Mouse (Mus musculus) embryo, embryonic 10 days (tissue): Measurements from ENCODE around the gene Sorbs1.
"Not testable (repeated sequence)": the region's sequence is repeated elsewhere in the genome, so short reads cannot be mapped to it uniquely, and the experiment has no call there.

Experiments
- DNase-seq: peaks from one replicate; pipeline ENCODE4 v3.0.0-alpha.2; 2015; ENCODE audit warnings: low spot score

Sorbs1 gene

DNA sequence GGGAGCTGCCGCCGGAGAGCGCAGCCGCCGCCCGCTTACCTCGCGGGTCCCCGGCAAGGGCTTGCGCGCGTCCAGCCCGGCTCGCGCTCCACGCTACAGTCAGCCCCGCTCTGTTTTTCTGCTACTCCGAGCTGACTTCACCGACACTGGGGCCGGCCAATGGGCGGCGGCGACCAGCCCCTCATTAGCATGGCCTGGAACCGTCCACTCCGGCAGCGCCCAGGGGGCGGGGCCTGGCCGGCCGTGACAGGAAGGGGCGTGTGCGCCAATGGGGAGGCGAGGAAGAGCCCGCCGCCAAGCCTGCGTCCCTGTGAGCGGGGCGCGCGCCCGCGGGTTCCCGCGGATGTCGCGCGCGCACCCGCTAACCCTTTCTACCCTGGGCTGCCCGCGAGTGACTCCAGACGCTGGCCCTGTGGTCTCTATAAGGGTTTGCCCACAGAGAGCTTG is at the start of gene Sorbs1:
TSS of gene Sorbs1 (minus strand) at position 148 of the 447 bp plus-strand sequence.
- DNase-seq, result peak; percentile 96

DNA sequence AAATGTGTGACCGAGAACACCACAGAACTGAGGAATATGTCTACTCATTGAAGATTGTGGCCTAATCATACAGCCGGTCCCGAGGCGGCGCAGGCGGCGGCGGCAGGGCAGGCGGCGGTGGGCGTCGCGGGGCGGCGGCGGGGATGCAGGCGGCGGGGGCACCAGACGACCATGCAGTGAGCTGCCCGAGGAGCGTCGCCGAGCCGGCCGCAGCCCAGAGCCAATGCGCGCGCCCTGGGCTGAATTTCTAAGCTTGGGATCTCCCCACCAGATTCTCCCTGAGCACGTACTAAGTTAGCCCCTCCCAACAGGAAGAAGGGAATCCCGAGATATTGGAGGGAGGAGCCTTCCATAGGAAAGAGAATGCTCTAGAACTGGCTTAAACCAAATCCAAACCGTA is 47.9 kb upstream of the Sorbs1 start:
- not testable (repeated sequence) for DNase-seq

DNA sequence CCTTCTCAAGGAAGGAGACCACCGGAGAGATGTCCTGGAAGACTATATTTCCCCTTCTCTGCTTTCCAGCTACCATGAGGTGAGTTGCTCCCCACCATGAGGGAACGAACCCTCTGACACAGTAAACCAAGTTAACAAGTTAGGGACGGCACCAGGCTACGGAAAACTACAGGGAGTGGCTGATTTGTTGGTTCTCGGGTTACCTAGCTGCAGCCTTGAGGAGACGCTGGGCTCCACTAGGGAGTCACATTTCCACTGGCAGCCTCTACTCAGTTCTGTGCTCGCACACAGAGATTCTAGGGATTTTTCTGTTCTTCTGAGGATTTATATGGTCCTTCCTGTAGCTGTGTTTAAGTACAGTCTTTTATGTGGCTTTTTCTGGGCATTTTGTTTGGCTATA is 42.5 kb upstream of the Sorbs1 start:
- DNase-seq, result no peak

DNA sequence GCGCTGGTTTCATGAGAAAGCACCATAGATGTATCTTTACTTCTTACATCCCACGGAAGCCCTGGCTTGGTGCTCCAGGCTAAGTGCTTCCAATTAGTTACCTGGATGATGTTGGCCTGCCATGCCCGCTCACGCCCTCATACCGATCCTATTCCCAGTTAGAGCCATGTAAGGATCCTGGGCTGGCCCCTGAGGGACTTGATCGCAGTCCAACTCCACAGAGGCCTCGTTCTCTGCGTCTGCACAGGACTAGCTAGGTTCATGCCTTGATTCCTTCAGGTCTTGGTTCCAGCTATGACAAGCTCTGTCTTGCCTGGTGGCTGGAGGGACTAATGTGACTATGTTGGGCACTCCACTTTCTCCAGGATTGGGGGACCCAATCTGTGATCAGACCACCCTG is 41.6 kb upstream of the Sorbs1 start:
- no peak for DNase-seq

DNA sequence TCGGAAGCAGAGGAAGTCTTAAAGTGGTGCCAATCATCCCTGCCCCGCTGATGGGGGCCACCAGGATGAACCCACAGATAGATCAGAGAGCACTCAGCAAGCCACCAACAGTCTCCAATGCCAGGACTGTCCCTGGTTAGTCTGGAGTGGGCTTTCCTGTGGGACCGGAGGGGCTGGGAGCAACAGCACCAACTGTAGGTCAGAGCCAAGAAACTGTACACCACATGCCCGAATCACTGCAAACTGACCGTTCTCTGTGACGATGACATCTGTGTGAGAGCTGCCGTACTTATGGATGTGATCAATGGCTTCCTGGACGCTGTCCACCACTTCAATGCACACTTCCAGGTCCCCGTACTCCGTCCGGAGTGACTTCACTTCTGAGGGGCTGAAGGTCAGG is 40.8 kb upstream of the Sorbs1 start:
- DNase-seq, result no peak

DNA sequence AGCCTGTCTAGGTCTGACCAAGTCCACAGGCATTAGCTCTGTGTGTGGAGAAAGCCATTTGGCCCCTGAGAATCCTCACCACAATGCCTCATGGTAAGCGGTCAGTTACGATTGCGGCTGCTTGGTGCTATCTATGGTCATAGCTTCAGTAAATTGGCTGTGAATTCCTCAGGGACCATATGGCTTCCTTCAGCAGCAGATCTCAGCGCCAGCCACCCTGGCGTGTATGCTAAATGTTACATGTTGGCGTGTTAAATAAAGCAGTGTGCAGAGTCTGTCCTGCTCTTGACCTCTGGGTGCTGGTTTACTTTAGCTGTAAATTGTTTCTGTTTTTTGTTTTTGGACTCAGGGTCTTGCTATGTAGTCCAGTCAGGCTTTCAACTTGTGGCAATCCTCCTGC is 40.3 kb upstream of the Sorbs1 start:
- no peak for DNase-seq

DNA sequence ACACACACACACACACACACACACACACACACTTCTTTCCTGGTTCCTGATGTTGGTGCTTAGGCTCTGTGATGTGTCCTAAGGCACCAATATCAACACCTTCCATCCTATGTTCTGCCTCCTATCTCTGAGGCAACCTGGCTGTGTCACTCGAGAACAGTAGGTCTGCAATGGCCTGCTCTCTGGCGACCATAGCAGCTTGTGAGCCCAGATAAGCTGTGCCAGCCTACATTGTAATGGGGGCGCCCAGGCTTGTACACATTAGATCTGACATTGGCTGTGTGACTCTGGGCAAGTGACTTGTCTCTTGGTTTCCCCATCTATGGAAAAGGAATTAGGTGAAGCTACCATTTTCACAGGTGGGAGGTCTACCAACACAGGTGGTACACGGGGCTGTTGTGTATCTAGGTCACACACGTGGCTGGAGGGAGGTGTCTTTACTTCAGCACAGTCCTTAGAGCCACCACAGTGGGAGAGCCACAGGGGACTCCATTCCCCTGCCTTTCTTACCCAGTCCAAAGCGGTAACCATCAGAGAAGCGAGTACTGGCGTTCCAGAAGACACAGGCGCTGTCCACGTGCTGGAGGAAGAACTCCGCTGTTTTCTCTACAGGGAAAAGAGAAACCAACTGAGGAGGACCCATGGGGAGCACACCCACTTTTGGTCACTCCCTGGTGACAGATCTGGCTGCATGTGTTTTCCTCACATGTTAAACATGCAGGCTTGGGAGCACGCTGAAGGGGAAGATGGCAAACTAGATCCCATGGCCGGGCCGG is 39.6 kb upstream of the Sorbs1 start:
- no peak for DNase-seq

DNA sequence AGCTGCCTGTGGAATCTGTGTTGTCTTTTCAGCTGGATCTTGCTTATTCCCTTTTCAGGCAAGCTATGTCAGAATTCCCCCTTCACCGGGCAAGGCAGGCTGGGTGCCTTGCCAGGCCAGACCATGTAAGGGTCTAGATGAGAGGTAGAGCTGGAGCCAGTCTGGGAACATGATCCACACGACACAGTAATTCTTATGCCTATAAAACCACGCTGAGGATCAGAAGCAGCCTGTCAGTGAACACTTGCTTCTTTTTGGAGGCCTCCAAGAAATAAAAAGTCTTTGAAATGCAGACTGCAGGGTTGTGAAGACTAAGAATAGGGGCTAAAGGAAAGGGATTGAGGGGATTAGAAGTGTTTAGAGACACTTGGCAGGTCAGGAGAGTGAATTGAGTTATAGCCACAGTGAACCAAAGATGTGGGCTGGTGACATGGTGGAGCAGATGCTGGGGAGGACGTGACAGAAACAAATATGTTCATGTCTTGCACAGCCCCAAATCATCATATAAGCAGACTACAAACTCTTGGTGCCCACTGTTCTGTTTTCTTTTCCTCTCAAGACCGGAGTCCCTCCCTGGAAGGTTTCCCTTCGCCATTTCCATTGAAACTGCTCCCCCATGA is 36.0 kb upstream of the Sorbs1 start:
- DNase-seq, result no peak

DNA sequence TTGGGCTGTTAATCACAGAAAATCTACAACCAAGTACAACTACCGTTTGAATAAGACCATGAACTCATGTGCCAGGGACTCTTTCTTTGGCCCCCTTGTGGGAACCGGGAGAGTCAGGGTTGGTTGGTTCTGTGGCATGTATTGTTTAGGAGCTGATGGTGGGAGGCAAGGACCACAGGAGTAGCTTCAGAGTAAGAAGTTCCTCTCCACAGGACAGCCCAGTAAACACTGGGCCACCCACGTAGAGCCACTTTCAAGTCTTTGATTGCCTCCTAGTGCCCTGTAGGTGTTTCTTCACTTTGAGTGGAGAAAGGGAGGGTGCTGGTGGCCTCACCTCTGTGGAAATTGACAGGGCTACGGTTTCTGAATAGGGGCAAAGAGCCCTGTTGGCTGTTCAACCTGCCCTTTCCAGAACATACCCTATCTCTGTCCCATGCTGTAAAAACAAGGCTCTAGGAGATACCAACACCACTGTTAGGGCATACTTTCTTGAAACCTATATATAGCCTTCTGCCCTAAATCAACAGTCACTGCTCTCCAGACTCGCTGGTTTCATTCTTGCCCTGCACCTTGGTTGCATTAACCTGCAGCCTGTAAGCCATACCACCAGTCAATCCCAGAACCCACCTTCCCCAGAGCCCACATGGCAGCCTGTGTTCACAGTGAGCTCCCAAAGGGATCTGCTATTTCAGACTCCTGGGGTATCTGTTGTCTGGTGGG is 35.4 kb upstream of the Sorbs1 start:
- peak; percentile 58 for DNase-seq

DNA sequence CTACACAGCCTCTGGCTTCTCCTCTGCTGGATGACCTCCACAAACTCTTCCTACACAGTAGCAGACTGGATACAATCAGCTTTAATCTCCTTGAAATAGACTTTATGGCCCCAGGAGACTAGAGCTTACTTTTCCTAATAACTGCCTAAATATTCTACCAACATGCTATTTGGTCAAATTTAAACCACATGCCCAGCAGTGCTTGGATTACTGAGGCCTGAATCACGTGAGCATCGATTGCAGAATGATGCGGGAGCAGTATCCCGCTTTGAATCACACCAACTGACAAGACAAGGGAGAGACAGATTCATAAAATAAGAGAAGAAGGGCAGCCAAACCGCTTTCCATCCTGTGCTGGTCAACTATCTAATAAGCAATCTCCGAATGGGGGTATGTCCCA is 34.8 kb upstream of the Sorbs1 start:
- no peak for DNase-seq

DNA sequence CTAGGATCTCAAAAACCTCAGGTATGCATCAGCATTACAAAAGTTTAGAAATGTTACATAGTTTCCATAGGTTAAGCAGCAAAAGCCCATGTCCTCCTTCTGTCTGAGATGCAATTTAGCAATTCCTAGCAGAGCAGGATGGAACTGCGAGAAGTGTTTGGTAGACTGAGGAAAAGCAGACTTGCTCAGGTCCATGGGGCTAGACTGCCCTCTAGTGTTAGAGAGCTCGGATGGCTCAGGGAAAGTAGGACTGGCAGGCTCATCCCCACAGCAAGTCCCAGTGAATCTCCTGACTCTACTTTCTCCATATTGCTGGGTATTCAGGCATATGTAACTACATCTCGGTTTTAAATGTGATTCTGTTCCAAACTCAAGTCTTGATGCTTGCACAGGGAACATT is 31.3 kb upstream of the Sorbs1 start:
- DNase-seq, result peak; percentile 86

DNA sequence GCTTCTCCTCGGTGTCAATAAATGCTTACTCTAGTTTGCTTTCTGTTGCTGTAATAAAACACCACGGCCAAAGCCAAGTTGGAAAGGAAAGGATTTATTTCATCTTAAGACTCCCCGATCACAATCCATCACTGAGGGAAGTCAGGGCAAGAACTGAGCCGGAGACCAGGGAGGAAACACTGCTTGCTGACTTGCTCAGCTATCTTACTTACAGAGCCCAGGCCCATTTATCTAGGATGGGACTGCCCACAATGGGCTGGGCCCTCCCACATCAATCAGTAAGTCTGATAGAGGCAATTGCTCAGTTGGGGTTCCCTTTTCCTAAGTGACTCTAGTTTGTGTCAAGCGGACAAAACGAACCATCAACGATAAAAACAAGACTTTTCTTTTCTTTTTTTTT is 29.2 kb upstream of the Sorbs1 start:
- no peak for DNase-seq

DNA sequence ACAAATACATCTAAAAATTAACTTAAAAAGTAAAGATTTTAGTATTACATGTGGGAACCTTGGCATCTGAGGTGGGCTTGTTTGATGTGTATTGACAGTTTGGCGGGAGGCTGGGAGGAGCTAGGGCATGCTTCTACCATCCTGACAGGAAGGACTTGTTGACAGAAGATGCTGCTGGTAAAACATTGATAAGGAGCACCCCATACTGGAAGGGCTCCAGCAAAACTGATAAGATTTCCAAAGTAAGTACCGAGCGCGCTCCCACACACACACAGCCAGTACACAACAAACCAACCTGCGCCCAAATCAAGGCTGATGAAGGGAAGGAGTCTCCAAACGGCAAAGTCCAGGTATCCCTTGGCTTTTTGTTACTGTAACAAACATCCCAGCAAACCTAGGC is 22.9 kb upstream of the Sorbs1 start:
- no peak for DNase-seq

DNA sequence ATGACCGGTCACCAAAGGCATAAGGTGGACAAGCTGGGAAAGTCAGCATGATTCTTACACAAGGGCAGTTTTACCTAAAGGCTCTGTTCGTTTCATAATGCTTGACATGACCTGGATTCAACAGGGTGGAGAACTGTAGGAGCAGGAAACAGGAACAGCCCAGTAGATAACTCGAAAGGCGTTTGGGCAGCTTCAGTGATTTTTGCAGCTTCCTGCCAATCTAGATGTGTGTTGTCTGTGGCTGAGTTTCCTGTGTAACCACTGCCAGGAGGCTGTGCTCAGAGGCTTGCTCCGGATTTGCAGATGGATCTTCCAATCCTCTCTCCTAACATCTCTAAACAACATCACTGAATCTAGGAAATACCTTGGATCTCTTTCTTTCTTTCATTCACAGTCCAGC is 18.9 kb upstream of the Sorbs1 start:
- no peak for DNase-seq

DNA sequence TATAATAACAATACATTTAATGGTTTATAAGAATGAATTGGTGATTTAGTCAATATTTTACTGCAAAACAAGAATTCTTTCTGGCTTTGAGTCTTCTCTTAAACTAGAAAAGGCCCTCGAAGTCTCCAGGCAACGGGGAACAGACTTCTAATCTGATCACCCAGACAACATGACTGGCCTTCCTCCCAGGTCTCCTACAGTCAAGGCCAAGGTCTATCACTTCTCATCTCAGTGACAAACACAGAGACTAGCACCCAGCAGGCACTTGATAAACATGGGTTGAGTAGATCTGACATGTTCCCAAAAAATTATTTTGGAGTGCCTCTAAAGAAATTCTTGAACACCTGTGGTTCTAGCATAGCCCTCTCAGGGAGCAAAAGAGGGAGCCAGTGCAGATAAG is 16.7 kb upstream of the Sorbs1 start:
- no peak for DNase-seq

DNA sequence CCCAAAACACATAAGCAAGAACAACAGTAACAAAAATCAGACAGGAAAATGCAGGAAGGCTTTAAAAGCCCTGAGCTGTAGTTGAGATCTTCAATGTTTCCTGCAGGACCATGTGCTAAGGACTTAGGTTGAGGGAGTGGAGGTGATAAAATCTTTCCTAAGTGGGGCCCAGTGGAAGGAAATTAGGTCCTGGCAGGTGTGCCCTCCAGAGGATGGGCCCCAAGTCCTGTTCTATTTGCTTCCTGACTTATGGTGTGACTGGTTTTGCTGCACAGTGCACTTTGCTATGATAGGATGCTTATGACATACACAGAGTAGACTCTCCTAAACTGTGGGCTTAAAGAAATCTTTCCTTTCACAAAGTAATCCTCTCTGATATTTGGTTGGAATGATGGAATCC is 14.7 kb upstream of the Sorbs1 start:
- DNase-seq, result no peak

DNA sequence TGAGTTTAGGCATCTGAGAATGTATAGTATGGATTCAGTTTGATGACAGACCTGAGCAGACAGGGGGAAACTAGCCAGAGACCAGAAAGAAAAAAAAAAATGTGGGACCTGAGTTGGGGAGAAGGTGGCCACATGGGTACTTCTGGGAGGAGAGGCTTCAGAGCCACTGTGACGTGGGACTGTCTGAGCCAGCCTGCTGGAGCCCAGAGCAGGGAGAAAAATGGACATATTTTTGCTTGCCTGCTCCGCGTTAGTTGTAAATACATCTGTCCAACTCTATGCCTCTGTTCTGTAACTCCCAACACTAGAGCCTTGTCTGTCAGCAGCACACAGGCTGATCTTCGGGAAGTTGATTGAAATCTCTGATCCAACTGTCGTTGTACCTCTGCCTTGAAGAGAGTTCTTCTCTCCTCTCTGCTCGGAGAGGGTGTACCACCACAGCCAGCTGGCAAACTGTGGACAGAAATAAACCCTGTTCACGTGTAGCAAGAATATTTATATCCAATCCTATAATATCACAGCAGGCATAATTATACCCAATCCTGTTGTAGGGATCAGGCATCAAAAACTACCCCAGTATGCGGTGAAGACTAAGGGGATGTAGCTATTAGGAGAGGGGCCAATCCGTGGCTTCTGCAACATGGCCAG is 12.9 kb upstream of the Sorbs1 start:
- no peak for DNase-seq

DNA sequence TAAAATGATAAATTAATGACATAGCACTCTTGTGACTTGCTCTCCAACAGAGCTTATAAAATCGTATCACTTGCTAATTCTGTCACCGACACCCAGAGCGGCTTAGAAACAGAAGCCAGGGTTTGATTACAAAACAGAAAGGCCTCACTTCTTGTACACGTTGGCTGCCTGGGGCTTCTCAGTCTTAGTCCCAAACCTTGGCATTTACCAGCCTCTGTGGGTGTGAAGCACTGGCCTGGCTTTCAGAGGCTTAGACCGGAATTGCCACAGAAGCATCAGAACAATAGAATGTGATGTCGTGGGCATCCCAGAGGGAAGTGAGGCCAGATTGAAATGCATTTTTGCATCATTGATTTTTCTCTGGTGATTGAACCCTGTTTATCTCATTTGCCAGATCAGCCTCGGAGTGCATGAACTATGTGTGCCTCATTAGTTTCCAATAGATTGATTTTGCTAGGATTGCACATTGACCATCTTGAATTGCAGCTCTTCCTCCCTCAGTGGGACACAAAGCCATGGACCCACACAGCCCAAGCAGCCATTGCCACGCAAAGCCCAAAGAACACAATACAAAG is 9.9 kb upstream of the Sorbs1 start:
- no peak for DNase-seq

DNA sequence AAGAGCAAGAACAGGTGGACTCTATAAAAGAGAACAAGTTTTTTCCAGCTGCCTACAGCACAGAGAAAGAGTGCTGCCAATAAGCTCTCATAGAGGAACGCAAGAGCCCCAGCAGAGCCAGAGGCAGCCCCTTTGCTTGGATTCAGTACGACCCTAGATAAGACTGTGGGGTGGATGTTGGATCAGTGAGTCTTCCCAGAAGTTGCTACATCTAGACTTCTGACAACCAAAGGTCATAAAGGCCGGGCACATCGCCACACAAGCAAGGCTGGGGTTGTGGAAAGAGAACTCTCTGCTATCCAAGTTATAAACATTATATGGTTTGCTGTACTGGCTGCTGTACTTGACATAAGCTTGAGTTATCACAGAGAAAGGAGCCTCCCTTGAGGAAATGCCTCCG is 6.8 kb upstream of the Sorbs1 start:
- DNase-seq, result no peak

DNA sequence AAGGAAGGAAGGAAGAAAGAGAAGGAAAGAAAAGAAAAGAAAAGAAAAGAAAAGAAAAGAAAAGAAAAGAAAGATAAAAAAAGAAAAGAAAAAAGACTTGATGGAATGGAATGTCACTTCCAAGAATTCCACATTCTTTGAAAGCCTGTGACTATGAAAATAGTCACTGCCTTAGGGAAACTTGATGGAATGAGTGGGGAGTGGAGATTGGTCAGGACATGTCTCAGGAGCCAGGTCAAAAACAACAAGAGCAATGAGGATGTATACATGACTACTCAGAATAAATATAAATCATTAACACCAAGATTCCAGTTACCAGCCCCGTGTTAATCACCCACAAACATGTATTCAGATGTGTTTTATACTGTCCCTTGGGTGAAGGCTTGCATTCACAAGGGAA is 5.1 kb upstream of the Sorbs1 start:
- DNase-seq, result no peak

DNA sequence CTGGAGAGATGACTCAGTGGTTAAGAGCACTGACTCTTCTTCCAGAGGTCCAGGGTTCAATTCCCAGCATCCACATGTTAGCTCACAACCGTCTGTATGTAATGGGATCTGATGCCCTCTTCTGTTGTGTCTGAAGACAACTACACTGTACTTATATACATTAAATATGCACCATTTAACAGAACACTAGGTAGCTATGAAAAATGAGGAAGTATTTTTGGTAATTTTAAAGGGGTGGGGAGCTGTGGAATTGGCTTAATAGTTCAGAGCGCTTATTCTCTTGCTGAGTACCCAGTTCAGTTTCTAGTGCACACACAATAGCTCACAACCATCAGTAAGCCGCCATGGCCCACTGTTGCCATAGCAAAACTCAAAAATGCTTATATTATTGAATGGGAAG is 2.0 kb upstream of the Sorbs1 start:
- DNase-seq, result no peak

DNA sequence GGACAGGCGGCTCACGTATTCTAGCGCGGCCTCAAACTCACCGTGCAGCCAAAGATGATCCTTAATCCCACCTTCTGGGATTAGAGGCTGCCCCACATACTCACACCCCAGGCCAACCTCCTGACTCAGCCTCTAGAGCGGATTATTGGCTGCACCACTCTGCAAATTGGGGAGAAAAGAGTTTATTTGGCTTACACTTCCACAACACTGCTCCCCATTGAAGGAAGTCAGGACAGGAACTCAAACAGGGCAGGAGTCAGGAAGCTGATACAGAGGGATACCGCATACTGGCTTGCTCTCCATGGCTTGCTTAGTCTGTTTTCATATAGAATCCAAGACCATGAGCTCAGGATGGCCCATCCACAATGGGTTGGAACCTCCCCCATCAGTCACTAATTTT is 797 bp upstream of the Sorbs1 start:
- DNase-seq, result no peak
